Mouse (Mus musculus): ENCODE measurements at regions not wholly inside any gene's neighbourhood (a gene's known extent, or its start where the extent isn't known, plus 50 kb on each side); places are given as distances from the start of the nearest gene placed in this dataset.

GRCm38 (mm10) chr5:149842491-149842890 lies 164.5 kb downstream of the B3glct start:
- no peak overlapping the region for H3K9ac ChIP-seq (ENCODE audit: low read length)
- no peaks in the 10 kb centered on the region for H3K36me3 ChIP-seq (ENCODE audit: control insufficient read depth, insufficient read depth, low read length)
- H3K4me2 ChIP-seq (replicated peaks; ENCODE audit: low read depth): no peak overlapping the region
- DNase-seq (ENCODE audit: low spot score) (no peak), ATAC-seq (ENCODE audit: low FRiP score, low TSS enrichment) (no peak)
- no peaks in the 10 kb centered on the region for H3K9me3 ChIP-seq (ENCODE audit: control insufficient read depth, low read length)
- no peaks in the 10 kb centered on the region; the same call in 1 of the 2 replicates for H3K27me3 ChIP-seq (ENCODE audit: control insufficient read depth, insufficient read depth, low read length)
- H3K4me3 ChIP-seq (ENCODE audit: low read depth, low read length): no peak overlapping the region
- 50% methylated on average over 6 of the region's 6 CpGs for WGBS
- H3K4me1 ChIP-seq (replicated peaks; ENCODE audit: control insufficient read depth, insufficient read depth): no peaks in the 10 kb centered on the region
- no peak overlapping the region for H3K27ac ChIP-seq (replicated peaks)
- TF ChIP-seq CTCF (IDR thresholded peaks at IDR 0.05; ENCODE audit: low read depth) (no peak), EP300 (optimal IDR thresholded peaks at IDR 0.05) (no peak)

GRCm38 (mm10) chr5:149843310-149843709 lies 165.3 kb downstream of the B3glct start:
- WGBS: 53% methylated on average over 7 of the region's 7 CpGs
- peak; percentile 26 for DNase-seq (ENCODE audit: low spot score)
- Histone ChIP-seq H3K9ac (ENCODE audit: low read length) (no peak overlapping the region), H3K27me3 (ENCODE audit: control insufficient read depth, insufficient read depth, low read length) (no peaks in the 10 kb centered on the region; the same call in 1 of the 2 replicates), H3K4me1 (replicated peaks; ENCODE audit: control insufficient read depth, insufficient read depth) (no peaks in the 10 kb centered on the region), H3K9me3 (ENCODE audit: control insufficient read depth, low read length) (no peaks in the 10 kb centered on the region), H3K36me3 (ENCODE audit: control insufficient read depth, insufficient read depth, low read length) (no peaks in the 10 kb centered on the region), H3K4me2 (replicated peaks; ENCODE audit: low read depth) (no peak overlapping the region), H3K27ac (replicated peaks) (no peak overlapping the region), H3K4me3 (ENCODE audit: low read depth, low read length) (no peak overlapping the region)
- no peak for ATAC-seq (ENCODE audit: low FRiP score, low TSS enrichment)
- TF ChIP-seq CTCF (IDR thresholded peaks at IDR 0.05; ENCODE audit: low read depth) (no peak), EP300 (optimal IDR thresholded peaks at IDR 0.05) (no peak)

GRCm38 (mm10) chr5:149845256-149845655 lies 167.2 kb downstream of the B3glct start:
- ATAC-seq (ENCODE audit: low FRiP score, low TSS enrichment): no peak
- H3K27me3 ChIP-seq (ENCODE audit: control insufficient read depth, insufficient read depth, low read length): no peaks in the 10 kb centered on the region; the same call in 1 of the 2 replicates
- no peaks in the 10 kb centered on the region for H3K9me3 ChIP-seq (ENCODE audit: control insufficient read depth, low read length)
- no peak overlapping the region for H3K4me2 ChIP-seq (replicated peaks; ENCODE audit: low read depth)
- H3K4me1 ChIP-seq (replicated peaks; ENCODE audit: control insufficient read depth, insufficient read depth): no peaks in the 10 kb centered on the region
- TF ChIP-seq EP300 (optimal IDR thresholded peaks at IDR 0.05) (no peak), CTCF (IDR thresholded peaks at IDR 0.05; ENCODE audit: low read depth) (no peak)
- H3K36me3 ChIP-seq (ENCODE audit: control insufficient read depth, insufficient read depth, low read length): no peaks in the 10 kb centered on the region
- no peak for DNase-seq (ENCODE audit: low spot score)
- no peak overlapping the region for H3K9ac ChIP-seq (ENCODE audit: low read length)
- H3K4me3 ChIP-seq (ENCODE audit: low read depth, low read length): no peak overlapping the region
- H3K27ac ChIP-seq (replicated peaks): no peak overlapping the region
- WGBS: 78% methylated on average over 8 of the region's 8 CpGs

- Histone ChIP-seq H3K27ac (replicated peaks) (no peak overlapping the region), H3K27me3 (ENCODE audit: control insufficient read depth, insufficient read depth, low read length) (no peaks in the 10 kb centered on the region), H3K4me3 (ENCODE audit: low read depth, low read length) (no peak overlapping the region), H3K36me3 (ENCODE audit: control insufficient read depth, insufficient read depth, low read length) (no peaks in the 10 kb centered on the region), H3K9ac (ENCODE audit: low read length) (no peak overlapping the region), H3K9me3 (ENCODE audit: control insufficient read depth, low read length) (no peaks in the 10 kb centered on the region), H3K4me2 (replicated peaks; ENCODE audit: low read depth) (no peak overlapping the region), H3K4me1 (replicated peaks; ENCODE audit: control insufficient read depth, insufficient read depth) (no peaks in the 10 kb centered on the region)
- TF ChIP-seq CTCF (IDR thresholded peaks at IDR 0.05; ENCODE audit: low read depth) (no peak), EP300 (optimal IDR thresholded peaks at IDR 0.05) (no peak)
- ATAC-seq (ENCODE audit: low FRiP score, low TSS enrichment): no peak
- no peak for DNase-seq (ENCODE audit: low spot score)
- WGBS: 79% methylated on average over 3 of the region's 3 CpGs
Observed at GRCm38 (mm10) chr5:149848465-149848864, 170.0 kb upstream of the Rxfp2 start.

GRCm38 (mm10) chr5:149851011-149851410 lies 167.5 kb upstream of the Rxfp2 start:
- Histone ChIP-seq H3K4me3 (ENCODE audit: low read depth, low read length) (no peak overlapping the region), H3K9me3 (ENCODE audit: control insufficient read depth, low read length) (no peaks in the 10 kb centered on the region), H3K27ac (replicated peaks) (no peak overlapping the region), H3K27me3 (ENCODE audit: control insufficient read depth, insufficient read depth, low read length) (no peaks in the 10 kb centered on the region), H3K9ac (ENCODE audit: low read length) (no peak overlapping the region), H3K4me1 (replicated peaks; ENCODE audit: control insufficient read depth, insufficient read depth) (no peaks in the 10 kb centered on the region), H3K36me3 (ENCODE audit: control insufficient read depth, insufficient read depth, low read length) (no peaks in the 10 kb centered on the region), H3K4me2 (replicated peaks; ENCODE audit: low read depth) (no peak overlapping the region)
- WGBS: 12% methylated on average over 9 of the region's 9 CpGs
- ATAC-seq (ENCODE audit: low FRiP score, low TSS enrichment): peak; percentile 26; the same call in 1 of the 2 replicates
- peak; percentile 70 for DNase-seq (ENCODE audit: low spot score)
- TF ChIP-seq CTCF (IDR thresholded peaks at IDR 0.05; ENCODE audit: low read depth): peak; percentile 85
- no peak for TF ChIP-seq EP300 (optimal IDR thresholded peaks at IDR 0.05)

DNA sequence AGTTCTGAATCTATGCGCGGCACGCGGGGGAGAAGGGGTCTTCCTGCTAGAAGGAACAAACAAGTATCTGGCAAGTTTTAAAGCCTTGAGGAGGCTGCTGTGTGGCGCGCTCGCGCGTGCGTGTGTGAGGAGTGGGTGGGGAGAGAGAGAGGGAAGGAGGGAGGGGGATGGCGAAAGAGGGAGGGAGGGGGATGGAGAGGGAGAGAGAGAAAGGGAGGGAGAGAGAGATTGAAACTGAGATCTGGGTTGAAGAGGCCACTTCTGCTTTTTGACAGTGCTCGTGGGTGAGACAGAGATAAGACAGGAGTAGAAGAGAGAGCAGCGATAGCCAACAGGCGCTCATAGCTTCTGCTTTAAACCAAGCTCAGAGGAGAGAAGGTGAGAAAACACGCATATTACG lies 166.0 kb upstream of the Rxfp2 start:
- 34% methylated on average over 16 of the region's 16 CpGs for WGBS
- no peaks in the 10 kb centered on the region for H3K9me3 ChIP-seq (ENCODE audit: control insufficient read depth, low read length)
- no peak overlapping the region for H3K9ac ChIP-seq (ENCODE audit: low read length)
- no peak for ATAC-seq (ENCODE audit: low FRiP score, low TSS enrichment)
- H3K4me1 ChIP-seq (replicated peaks; ENCODE audit: control insufficient read depth, insufficient read depth): no peaks in the 10 kb centered on the region
- no peaks in the 10 kb centered on the region for H3K36me3 ChIP-seq (ENCODE audit: control insufficient read depth, insufficient read depth, low read length)
- no peak overlapping the region for H3K27ac ChIP-seq (replicated peaks)
- no peak for DNase-seq (ENCODE audit: low spot score)
- no peaks in the 10 kb centered on the region for H3K27me3 ChIP-seq (ENCODE audit: control insufficient read depth, insufficient read depth, low read length)
- no peak overlapping the region for H3K4me3 ChIP-seq (ENCODE audit: low read depth, low read length)
- H3K4me2 ChIP-seq (replicated peaks; ENCODE audit: low read depth): peak overlapping the region; percentile 27
- TF ChIP-seq CTCF (IDR thresholded peaks at IDR 0.05; ENCODE audit: low read depth) (no peak), EP300 (optimal IDR thresholded peaks at IDR 0.05) (no peak)
